In genomic region chr11:50915671-50916320, GRCm38 (mm10) we compare ENCODE assay signal across 8 mouse cellular contexts. TPM values are rescaled to one million over a fixed set of nuclear protein-coding genes. Genes with fewer than 3 reads are reported as not detected.
DNase-seq lines count a peak whose midpoint lies in the region; ATAC-seq lines count a peak whose summit lies in the region.

Zfp2 (minus strand) TSS chr11:50916165.

- peak; percentile 85 to 90 for DNase-seq in cerebellum, postnatal 4 days (ENCODE audit: low spot score in 2 of 2)
- DNase-seq in gastrocnemius, postnatal 10 days: peak; percentile 93
- DNase-seq in induced T-regulatory cell, adult 2 months (ENCODE audit: low read depth): peak; percentile 75
- peak; percentile 80 to 93 for DNase-seq in left cerebral cortex, adult 8-10 months (ENCODE audit: low spot score in 2 of 2)
- peak; percentile 97 for DNase-seq in right cerebral cortex, postnatal 10 days (ENCODE audit: low spot score in 2 of 2)
- DNase-seq in urinary bladder, postnatal 14 days (ENCODE audit: low spot score): peak; percentile 91

- peak; percentile 57 for ATAC-seq in activated CD4-positive, CD25-positive, alpha-beta regulatory T cell, adult 4 months
- peak; percentile 96 for ATAC-seq in megakaryocyte, adult 5-6 weeks (ENCODE audit: poor library complexity, severe bottlenecking)

RNA-seq across cellular contexts. Expression of gene Zfp2, which starts in this region (rescaled TPM):
- not detected for polyA plus RNA-seq in activated CD4-positive, CD25-positive, alpha-beta regulatory T cell, adult 4 months (2017; shearing (Covaris generic))
- total RNA-seq in gastrocnemius, postnatal 10 days (2021): 1 to 10 TPM; 2.3 to 3.1 TPM
- 10 to 100 TPM; 24.2 to 28.2 (median 25.6) TPM for total RNA-seq in left cerebral cortex, adult 8-10 months (2022)
- total RNA-seq in megakaryocyte, adult 5-6 weeks (2015): 0.11 and 0.80 TPM in 2 replicates
- total RNA-seq in megakaryocyte, adult 5-6 weeks (2017): not detected in 2 replicates

Comparison
In these comparisons a context has a peak if more than half of its experiments do, and no peak if none do; other contexts are left out.
1. Peak in every context shown above with its lines: DNase-seq and ATAC-seq.
2. RNA of gene Zfp2 (total RNA-seq): 24.2 to 28.2 TPM in left cerebral cortex, adult 8-10 months; 2.3 to 3.1 TPM in gastrocnemius, postnatal 10 days and 0.11 to 0.80 TPM in megakaryocyte, adult 5-6 weeks; every median in the first group is over 4 times any median in the second.
3. Peak in ATAC-seq in activated CD4-positive, CD25-positive, alpha-beta regulatory T cell, adult 4 months; RNA of the gene not detected or under 1 TPM.
4. Peak in ATAC-seq in megakaryocyte, adult 5-6 weeks; RNA of the gene not detected or under 1 TPM.